Mouse (Mus musculus): ENCODE measurements around the gene Tcea3.
A peak's percentile ranks its signal among the peaks of the same experiment; 100 is the strongest.

The Tcea3 gene

GRCm38 (mm10) chr4:136239622-136240021, 7.9 kb upstream of the Tcea3 start:
- DNase-seq (ENCODE audit: low spot score), result peak; percentile 67

GRCm38 (mm10) chr4:136240123-136240522, 7.4 kb upstream of the Tcea3 start:
- no peak for DNase-seq (ENCODE audit: low spot score)

- DNase-seq (ENCODE audit: low spot score), result no peak
Measured at GRCm38 (mm10) chr4:136240955-136241354, 6.6 kb upstream of the Tcea3 start.

- no peak for DNase-seq (ENCODE audit: low spot score)
Measured at GRCm38 (mm10) chr4:136242065-136242703, 5.3 kb upstream of the Tcea3 start.

GRCm38 (mm10) chr4:136242728-136243127, 4.8 kb upstream of the Tcea3 start:
- DNase-seq (ENCODE audit: low spot score), result no peak

GRCm38 (mm10) chr4:136244208-136244607, 3.3 kb upstream of the Tcea3 start:
- no peak for DNase-seq (ENCODE audit: low spot score)

- no peak for DNase-seq (ENCODE audit: low spot score)
Measured at GRCm38 (mm10) chr4:136245681-136246080, 1.8 kb upstream of the Tcea3 start.

GRCm38 (mm10) chr4:136246568-136246969, 960 bp upstream of the Tcea3 start:
- DNase-seq (ENCODE audit: low spot score), result no peak

GRCm38 (mm10) chr4:136247386-136247728, 172 bp upstream of the Tcea3 start:
- DNase-seq (ENCODE audit: low spot score), result no peak

- DNase-seq (ENCODE audit: low spot score), result no peak
Measured at GRCm38 (mm10) chr4:136248464-136249331, 1.2 kb downstream of the Tcea3 start.

GRCm38 (mm10) chr4:136249332-136249647, 1.8 kb downstream of the Tcea3 start:
- no peak for DNase-seq (ENCODE audit: low spot score)

- peak; percentile 68 for DNase-seq (ENCODE audit: low spot score)
Measured at GRCm38 (mm10) chr4:136249780-136250179, 2.3 kb downstream of the Tcea3 start.

- DNase-seq (ENCODE audit: low spot score), result peak; percentile 87
Measured at GRCm38 (mm10) chr4:136255919-136256318, 8.4 kb downstream of the Tcea3 start.

GRCm38 (mm10) chr4:136256696-136257095, 9.2 kb downstream of the Tcea3 start:
- no peak for DNase-seq (ENCODE audit: low spot score)

- no peak for DNase-seq (ENCODE audit: low spot score)
Measured at GRCm38 (mm10) chr4:136259916-136260315, 12.4 kb downstream of the Tcea3 start.

- DNase-seq (ENCODE audit: low spot score), result peak; percentile 66
Measured at GRCm38 (mm10) chr4:136260491-136261180, 13.1 kb downstream of the Tcea3 start.

- no peak for DNase-seq (ENCODE audit: low spot score)
Measured at GRCm38 (mm10) chr4:136261912-136262311, 14.4 kb downstream of the Tcea3 start.

GRCm38 (mm10) chr4:136263555-136263954, 16.0 kb downstream of the Tcea3 start:
- DNase-seq (ENCODE audit: low spot score), result no peak

GRCm38 (mm10) chr4:136266716-136267343, 19.3 kb downstream of the Tcea3 start:
- DNase-seq (ENCODE audit: low spot score), result no peak

- DNase-seq (ENCODE audit: low spot score), result no peak
Measured at GRCm38 (mm10) chr4:136268912-136269311, 21.4 kb downstream of the Tcea3 start.

GRCm38 (mm10) chr4:136270648-136271047, 23.1 kb downstream of the Tcea3 start:
- no peak for DNase-seq (ENCODE audit: low spot score)

- DNase-seq (ENCODE audit: low spot score), result no peak
Measured at GRCm38 (mm10) chr4:136281097-136281496, 33.6 kb downstream of the Tcea3 start.

GRCm38 (mm10) chr4:136281611-136282010, 34.1 kb downstream of the Tcea3 start:
- no peak for DNase-seq (ENCODE audit: low spot score)
